Mouse (Mus musculus) retina, adult 2 months (tissue): ENCODE data around the gene Slc22a1.

Experiments
- DNase-seq: peaks from one replicate; pipeline ENCODE4 v3.0.0-alpha.2; 2012; ENCODE audit warnings: low read depth, low spot score

The Slc22a1 gene

GRCm38 (mm10) chr17:12631771-12632600 is 43.6 kb downstream of the Slc22a1 start:
- DNase-seq, result no peak

GRCm38 (mm10) chr17:12630976-12631730 is 44.5 kb downstream of the Slc22a1 start:
- no peak for DNase-seq

GRCm38 (mm10) chr17:12627983-12628382 is 47.6 kb downstream of the Slc22a1 start:
- no peak for DNase-seq

- DNase-seq, result no peak
Observed at GRCm38 (mm10) chr17:12619641-12620040, 56.0 kb downstream of the Slc22a1 start.

DNA sequence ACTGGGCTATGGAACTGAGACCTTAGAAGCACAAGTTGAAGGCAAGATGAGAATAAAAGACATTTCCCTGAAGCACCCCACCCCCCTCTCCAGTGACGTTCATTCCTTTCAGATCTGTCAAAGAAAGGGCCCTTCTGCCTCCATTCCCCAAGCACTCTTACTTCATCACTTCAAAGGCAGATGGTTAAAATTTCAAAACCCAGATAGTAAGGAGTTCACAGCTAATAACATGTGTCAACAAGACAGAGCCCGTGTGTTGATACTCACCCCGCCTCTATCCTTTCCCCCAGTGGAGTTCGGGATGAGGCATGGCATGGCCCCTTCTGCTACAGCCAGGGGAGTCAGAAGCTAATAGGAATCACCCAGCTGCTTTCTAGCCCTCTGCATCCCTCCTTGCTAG is 60.2 kb downstream of the Slc22a1 start:
- DNase-seq, result no peak

- DNase-seq, result no peak
Observed at GRCm38 (mm10) chr17:12614511-12615385, 60.9 kb downstream of the Slc22a1 start.

- DNase-seq, result no peak
Observed at GRCm38 (mm10) chr17:12607202-12607601, 68.4 kb downstream of the Slc22a1 start.

DNA sequence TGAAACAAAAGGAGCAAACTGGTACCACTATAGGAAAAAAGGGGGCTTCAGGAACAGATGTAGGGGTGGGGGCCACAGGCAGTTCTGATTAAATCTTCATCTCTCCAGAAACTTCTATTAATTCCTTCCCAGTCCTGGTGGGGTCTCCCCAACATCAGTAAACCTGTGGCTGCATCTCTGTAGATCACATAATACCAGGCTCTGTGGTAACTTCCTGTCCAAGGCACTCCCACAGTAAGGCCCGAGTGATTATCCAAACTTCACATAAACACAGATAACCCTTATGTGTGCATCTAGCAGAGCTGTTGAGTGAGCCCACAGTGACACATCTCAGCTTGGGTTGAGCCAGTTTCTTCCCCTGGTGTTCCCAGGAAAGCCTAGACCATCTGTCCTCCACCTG is 69.0 kb downstream of the Slc22a1 start:
- DNase-seq, result no peak
